Mouse (Mus musculus) liver, embryonic 16.5 days (tissue): ENCODE data around the gene Sox10. TPM values are rescaled to one million over a fixed set of nuclear protein-coding genes. Genes with fewer than 3 reads are reported as not detected.
A peak's percentile ranks its signal among the peaks of the same experiment; 100 is the strongest.

ENCODE experiments used
- ATAC-seq: fragments of 200-750 bp; cut with Nextera tagmentation; 2 replicates; pipeline ENCODE4 v1.8.0; 2017; ENCODE audit warnings: low read depth, mild to moderate bottlenecking, moderate number of reproducible peaks, moderate library complexity
- H3K27ac ChIP-seq: fragments of 300-500 bp; sonication (generic); 2 replicates; pipeline ENCODE4 v1.5.1; 2014; ENCODE audit warnings: mild to moderate bottlenecking, low read length
- H3K27me3 ChIP-seq: fragments of 300-500 bp; sonication (generic); 2 replicates; pipeline ENCODE4 v1.6.1; 2014; ENCODE audit warnings: low read depth, low read length, mixed read lengths; ENCODE audit not compliant: control insufficient read depth, insufficient read depth
- H3K36me3 ChIP-seq: fragments of 300-500 bp; sonication (generic); 2 replicates; pipeline ENCODE4 v1.6.1; 2014; ENCODE audit warnings: mild to moderate bottlenecking; ENCODE audit not compliant: control insufficient read depth, insufficient read depth
- H3K4me1 ChIP-seq: fragments of 300-500 bp; sonication (generic); 2 replicates; pipeline ENCODE4 v1.6.1; 2014; ENCODE audit warnings: low read depth, low read length, mixed read lengths; ENCODE audit not compliant: control insufficient read depth
- H3K4me2 ChIP-seq: fragments of 300-500 bp; sonication (generic); 2 replicates; pipeline ENCODE4 v1.6.1; 2014; ENCODE audit warnings: low read depth, low read length, mixed read lengths
- H3K4me3 ChIP-seq: fragments of 300-500 bp; sonication (generic); 2 replicates; pipeline ENCODE4 v1.5.1; 2014; ENCODE audit warnings: low read depth, mild to moderate bottlenecking, low read length
- H3K9ac ChIP-seq: fragments of 300-500 bp; sonication (generic); 2 replicates; pipeline ENCODE4 v1.6.1; 2014; ENCODE audit warnings: low read depth, low read length
- H3K9me3 ChIP-seq: fragments of 300-500 bp; sonication (generic); replicated peaks from 2 replicates; pipeline ENCODE4 v1.6.1; 2016; ENCODE audit warnings: low read length; ENCODE audit not compliant: control insufficient read depth
- WGBS: fragments of 180-500 bp; shearing (Covaris S2); extraction: QIAGEN DNeasy Blood & Tissue Kit; methylation state at CpG from one replicate; pipeline ENCODE4 v1.1.7; 2014; ENCODE audit not compliant: insufficient replicate concordance; 5-methylcytosine and 5-hydroxymethylcytosine counted together
- polyA plus RNA-seq: library from polyadenylated mRNA; unstranded; fragments of >200 nt; fragmentation: Nextera tagmentation; extraction: Ambion mirVana; gene quantifications from 2 replicates; pipeline ENCODE4 v1.2.1, GENCODE M21; 2015

Sox10 gene
- polyA plus RNA-seq, 1 experiment from 2014 or later: 0.13 TPM

DNA sequence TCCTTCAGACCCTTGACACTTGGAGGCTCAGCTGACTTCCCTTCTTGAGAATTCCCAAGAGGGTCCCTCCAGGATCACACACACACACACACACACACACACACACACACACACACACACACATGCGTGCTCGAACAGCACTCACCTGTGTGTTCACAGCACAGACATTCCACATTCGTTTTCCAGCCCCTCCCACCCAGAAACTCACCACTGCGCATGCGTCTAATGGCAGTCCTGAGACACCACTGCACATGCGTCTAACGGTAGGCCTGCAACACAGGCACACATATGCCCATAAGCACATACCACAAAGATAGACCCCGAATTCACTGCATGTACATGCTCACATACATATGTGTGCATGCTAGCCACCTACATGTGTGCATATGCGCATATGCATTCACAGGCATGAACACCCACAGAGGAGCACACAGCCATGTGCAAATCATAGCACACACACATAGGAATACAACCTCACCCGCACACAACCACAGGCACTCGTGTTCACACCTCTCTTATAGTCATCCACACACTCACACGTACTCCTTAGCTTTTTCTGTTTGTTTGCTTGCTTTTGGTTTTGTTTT lies 34.4 kb upstream of the Sox10 start:
- Histone ChIP-seq H3K4me3 (no peak overlapping the region), H3K4me2 (no peak overlapping the region), H3K4me1 (no peaks in the 10 kb centered on the region; the same call in none of the 2 replicates), H3K27ac (no peak overlapping the region), H3K27me3 (no peaks in the 10 kb centered on the region; the same call in 1 of the 2 replicates), H3K9me3 (no peaks in the 10 kb centered on the region), H3K9ac (no peak overlapping the region), H3K36me3 (no peaks in the 10 kb centered on the region)
- ATAC-seq: no peak
- WGBS: 71% methylated on average over 12 of the region's 12 CpGs

DNA sequence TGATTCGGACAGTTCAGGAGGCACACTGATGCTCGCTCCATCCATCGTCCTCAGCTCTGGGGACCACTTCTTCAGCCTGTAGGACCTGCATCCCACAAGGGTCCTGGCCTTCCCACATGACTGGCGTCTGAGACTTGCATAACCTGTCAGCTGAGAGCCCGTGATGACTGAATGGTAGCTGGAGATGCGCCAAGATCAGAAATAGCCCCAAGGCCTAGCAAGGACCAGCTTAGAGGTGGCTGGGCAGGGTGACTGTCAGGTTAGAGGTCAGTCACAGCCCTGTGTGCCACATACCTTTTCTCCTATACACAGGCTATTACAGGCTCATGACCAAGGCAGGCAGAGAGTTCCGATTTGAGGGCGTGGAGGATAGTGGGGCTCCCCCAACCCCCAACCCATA lies 30.5 kb upstream of the Sox10 start:
- peak; percentile 63 for ATAC-seq
- no peak overlapping the region for H3K4me2 ChIP-seq
- H3K9me3 ChIP-seq: no peaks in the 10 kb centered on the region
- no peak overlapping the region for H3K27ac ChIP-seq
- no peaks in the 10 kb centered on the region for H3K36me3 ChIP-seq
- H3K4me3 ChIP-seq: no peak overlapping the region
- no peak overlapping the region for H3K9ac ChIP-seq
- no peaks in the 10 kb centered on the region for H3K27me3 ChIP-seq
- H3K4me1 ChIP-seq: no peaks in the 10 kb centered on the region; the same call in 1 of the 2 replicates
- 64% methylated on average over 8 of the region's 8 CpGs for WGBS

DNA sequence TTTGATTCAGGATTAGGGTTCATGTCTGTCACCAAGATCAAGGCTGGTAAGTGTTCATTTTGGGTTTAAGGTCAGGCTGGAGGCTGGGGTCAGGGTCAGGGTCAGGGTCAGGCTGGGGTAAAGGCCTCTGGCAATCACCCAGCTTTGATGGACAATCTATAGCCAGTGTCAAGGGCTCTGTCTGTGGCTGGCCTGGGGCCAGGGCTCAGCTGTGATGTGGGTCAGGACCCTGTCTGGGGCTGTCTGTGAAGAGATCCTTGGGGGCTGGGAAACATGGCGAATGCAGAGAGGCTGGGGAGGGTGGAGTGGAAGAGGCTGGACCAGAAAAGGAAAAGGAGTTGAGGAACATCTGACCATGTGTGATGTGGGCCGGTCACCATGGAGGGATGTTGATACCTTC lies 29.9 kb upstream of the Sox10 start:
- Histone ChIP-seq H3K9ac (no peak overlapping the region), H3K27me3 (no peaks in the 10 kb centered on the region), H3K4me2 (no peak overlapping the region), H3K9me3 (no peaks in the 10 kb centered on the region), H3K4me3 (no peak overlapping the region), H3K27ac (no peak overlapping the region), H3K36me3 (no peaks in the 10 kb centered on the region), H3K4me1 (no peaks in the 10 kb centered on the region; the same call in 1 of the 2 replicates)
- ATAC-seq: peak; percentile 72
- WGBS: 52% methylated on average over 2 of the region's 2 CpGs

DNA sequence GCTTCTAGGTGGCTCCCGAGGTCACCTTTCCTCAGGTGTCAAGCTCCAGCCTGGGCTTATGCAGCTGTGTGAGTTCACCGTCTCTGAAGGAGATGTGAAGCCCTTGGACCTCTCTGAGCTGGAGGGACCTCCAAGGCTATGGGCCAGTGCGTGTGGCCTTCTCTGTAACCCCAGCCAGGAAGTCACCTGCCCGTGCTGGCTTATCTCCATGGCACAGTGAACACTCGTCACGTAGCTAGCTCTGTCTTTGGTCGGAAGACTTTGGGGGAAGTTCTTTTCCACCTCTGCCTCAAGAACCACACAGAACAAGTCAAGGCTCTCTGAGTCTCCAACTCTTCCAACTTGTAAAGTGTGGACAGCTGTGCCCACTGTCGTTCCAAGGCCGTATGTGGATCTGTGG lies 29.0 kb upstream of the Sox10 start:
- no peak overlapping the region for H3K4me3 ChIP-seq
- H3K4me2 ChIP-seq: no peak overlapping the region
- no peaks in the 10 kb centered on the region; the same call in 1 of the 2 replicates for H3K4me1 ChIP-seq
- no peak overlapping the region for H3K27ac ChIP-seq
- no peaks in the 10 kb centered on the region for H3K27me3 ChIP-seq
- no peaks in the 10 kb centered on the region for H3K9me3 ChIP-seq
- no peak for ATAC-seq
- H3K36me3 ChIP-seq: no peaks in the 10 kb centered on the region
- WGBS: 32% methylated on average over 9 of the region's 9 CpGs
- no peak overlapping the region for H3K9ac ChIP-seq

DNA sequence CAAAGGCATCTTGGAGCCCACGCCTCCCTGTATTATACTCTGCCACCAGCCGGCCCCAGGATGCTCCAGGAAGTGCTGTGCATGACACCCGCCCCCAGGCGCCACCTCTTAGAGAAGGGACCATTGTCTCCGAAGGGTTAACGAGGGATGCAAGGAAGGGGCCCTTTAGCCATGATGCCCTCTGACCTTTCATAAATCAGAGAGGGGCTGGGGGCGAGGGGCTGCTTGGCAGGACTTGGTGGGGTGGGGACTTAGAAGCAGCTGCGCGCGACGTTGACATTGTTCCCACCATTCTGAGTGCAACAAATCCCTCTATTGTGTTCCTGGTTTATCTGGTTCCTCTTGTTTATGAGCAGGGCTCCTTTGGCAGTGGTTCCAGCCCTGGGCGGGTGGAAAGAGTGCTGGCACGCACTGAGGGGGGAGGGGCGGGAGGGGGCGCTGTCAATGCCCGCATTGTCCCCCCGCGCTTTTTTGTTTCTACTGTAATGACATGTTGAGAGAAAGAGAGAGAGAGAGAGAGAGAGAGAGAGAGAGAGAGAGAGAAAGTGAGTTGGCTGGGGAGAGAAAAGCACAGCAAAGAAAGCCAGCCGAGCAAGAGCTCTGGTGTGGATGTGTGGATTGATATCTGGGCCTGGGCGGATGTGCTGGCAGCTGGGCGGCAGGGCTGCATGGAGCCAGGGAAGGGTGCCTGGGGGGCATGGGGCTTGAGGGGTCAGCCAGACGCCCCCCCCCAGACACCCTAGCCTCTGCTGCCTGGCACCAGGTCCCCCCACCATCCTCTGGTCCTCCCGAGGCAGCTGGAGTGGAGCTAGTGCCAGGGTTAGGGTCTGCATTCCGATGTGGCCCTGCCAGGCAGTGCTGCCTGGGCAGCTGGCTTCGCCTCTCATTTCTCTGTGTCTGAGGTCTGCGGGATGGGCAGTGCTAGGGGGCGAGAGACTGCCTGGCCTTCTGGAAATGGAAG lies 28.1 kb upstream of the Sox10 start:
- Histone ChIP-seq H3K9me3 (no peaks in the 10 kb centered on the region), H3K4me1 (no peaks in the 10 kb centered on the region; the same call in 1 of the 2 replicates), H3K27ac (no peak overlapping the region), H3K4me3 (no peak overlapping the region), H3K27me3 (no peaks in the 10 kb centered on the region), H3K4me2 (no peak overlapping the region), H3K36me3 (no peaks in the 10 kb centered on the region), H3K9ac (no peak overlapping the region)
- no peak for ATAC-seq
- WGBS: 52% methylated on average over 27 of the region's 27 CpGs

DNA sequence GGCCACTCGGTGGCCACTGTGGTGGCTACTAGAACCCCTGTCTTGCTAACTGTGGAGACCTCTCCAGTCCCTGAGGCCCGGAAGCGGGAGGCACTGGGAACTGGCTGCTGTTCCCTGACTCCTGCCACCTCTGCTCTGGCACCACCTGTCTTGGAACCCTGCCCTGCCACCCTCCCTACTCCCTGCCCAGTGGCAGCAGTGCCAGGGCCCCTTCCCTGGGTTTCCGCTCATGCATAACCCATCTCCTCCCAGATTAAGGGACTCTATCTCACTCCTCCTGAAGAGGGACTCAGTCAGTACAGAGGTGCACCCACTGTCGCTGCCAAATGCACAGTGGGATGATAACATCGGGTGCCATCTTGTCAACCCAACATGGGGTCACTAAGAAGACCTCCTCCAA lies 27.4 kb upstream of the Sox10 start:
- no peak overlapping the region for H3K9ac ChIP-seq
- no peaks in the 10 kb centered on the region; the same call in 1 of the 2 replicates for H3K4me1 ChIP-seq
- no peaks in the 10 kb centered on the region for H3K9me3 ChIP-seq
- H3K27ac ChIP-seq: no peak overlapping the region
- no peaks in the 10 kb centered on the region for H3K36me3 ChIP-seq
- no peak overlapping the region for H3K4me3 ChIP-seq
- 77% methylated on average over 6 of the region's 6 CpGs for WGBS
- no peak overlapping the region for H3K4me2 ChIP-seq
- no peak for ATAC-seq
- H3K27me3 ChIP-seq: no peaks in the 10 kb centered on the region

DNA sequence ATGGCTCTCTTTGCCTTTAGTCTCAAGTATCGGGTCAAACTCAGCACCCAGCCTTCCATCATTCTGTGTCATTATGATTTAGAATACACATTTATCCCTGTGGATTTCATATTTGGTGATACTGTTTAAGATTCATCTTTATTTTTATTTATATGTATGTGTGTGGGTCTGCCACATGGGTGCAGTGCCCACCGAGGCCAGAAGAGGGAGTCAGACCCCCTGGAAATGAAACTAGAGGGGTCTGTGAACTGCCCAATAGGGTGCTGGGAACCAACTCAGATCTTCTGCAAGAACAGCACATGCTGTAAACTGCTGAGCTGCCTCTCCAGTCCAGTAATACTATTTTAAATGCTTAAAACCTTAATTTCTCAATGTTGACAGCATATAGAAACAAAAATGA lies 26.4 kb upstream of the Sox10 start:
- H3K4me2 ChIP-seq: no peak overlapping the region
- H3K36me3 ChIP-seq: no peaks in the 10 kb centered on the region
- ATAC-seq: no peak
- no peaks in the 10 kb centered on the region; the same call in 1 of the 2 replicates for H3K4me1 ChIP-seq
- no peaks in the 10 kb centered on the region for H3K27me3 ChIP-seq
- no peaks in the 10 kb centered on the region for H3K9me3 ChIP-seq
- H3K4me3 ChIP-seq: no peak overlapping the region
- 82% methylated on average over 2 of the region's 2 CpGs for WGBS
- H3K27ac ChIP-seq: no peak overlapping the region
- no peak overlapping the region for H3K9ac ChIP-seq

DNA sequence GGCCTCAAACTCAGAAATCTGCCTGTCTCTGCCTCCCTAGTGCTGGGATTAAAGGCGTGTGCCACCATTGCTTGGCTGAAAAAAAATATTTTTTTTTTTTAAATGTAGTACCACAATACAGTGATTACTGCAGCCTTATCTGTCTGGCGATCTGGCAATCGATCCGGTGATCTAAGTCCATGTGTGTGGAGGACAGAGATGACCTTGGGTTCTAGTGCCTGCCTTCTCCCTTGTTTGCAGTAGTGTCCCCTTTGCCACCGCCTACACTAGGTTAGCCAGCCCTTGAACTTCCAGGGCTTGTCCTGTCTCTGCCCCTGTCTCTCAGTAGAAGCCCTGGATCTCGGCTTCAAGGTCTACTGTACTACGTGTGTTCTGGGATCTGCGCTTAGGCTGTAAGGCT lies 22.8 kb upstream of the Sox10 start:
- ATAC-seq: peak; percentile 79
- Histone ChIP-seq H3K27me3 (no peaks in the 10 kb centered on the region), H3K9me3 (no peaks in the 10 kb centered on the region), H3K9ac (no peak overlapping the region), H3K36me3 (no peaks in the 10 kb centered on the region), H3K27ac (0 out of 2 replicates have a peak overlapping the region, but pooled peaks have one; percentile 60), H3K4me2 (no peak overlapping the region), H3K4me3 (no peak overlapping the region), H3K4me1 (no peaks in the 10 kb centered on the region)
- WGBS: 63% methylated on average over 8 of the region's 8 CpGs

DNA sequence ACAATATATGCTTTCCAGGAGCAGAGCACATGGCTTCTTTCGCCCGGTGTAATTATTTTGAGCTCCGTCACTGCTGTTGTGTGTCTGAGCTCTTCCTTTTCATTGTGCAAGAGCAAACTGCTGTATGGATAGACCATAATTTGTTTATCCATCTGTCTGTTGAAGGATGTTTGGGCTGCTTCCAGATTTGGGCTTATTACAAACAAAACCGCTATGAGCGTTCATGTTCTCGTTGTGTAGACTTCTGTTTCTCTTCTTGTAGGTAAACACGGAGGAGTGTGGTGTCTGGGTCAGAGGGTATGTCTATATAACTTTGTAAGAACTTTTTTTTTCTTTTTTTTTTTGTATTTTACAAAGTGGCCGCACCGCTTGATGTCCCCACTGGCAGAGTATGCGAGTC lies 20.2 kb upstream of the Sox10 start:
- Histone ChIP-seq H3K4me3 (no peak overlapping the region), H3K36me3 (no peaks in the 10 kb centered on the region), H3K4me1 (no peaks in the 10 kb centered on the region), H3K9ac (no peak overlapping the region), H3K27ac (peak overlapping the region; percentile 57), H3K4me2 (no peak overlapping the region), H3K27me3 (no peaks in the 10 kb centered on the region), H3K9me3 (no peaks in the 10 kb centered on the region)
- ATAC-seq: peak; percentile 60
- 66% methylated on average over 10 of the region's 10 CpGs for WGBS
